Mouse (Mus musculus) monocyte, adult 59 days (primary cell): ENCODE data around the gene Slc15a1. TPM values are rescaled to one million over a fixed set of nuclear protein-coding genes. Genes with fewer than 3 reads are reported as not detected.

Source experiments
- total RNA-seq, 2 experiments: library from RNA; stranded (reverse); gene quantifications; one replicate each; pipeline ENCODE4 v1.2.4; 2023

Gene Slc15a1
- total RNA-seq: not detected

GRCm38 (mm10) chr14:121504781-121505484 lies at the start of gene Slc15a1:
Slc15a1 (minus strand) TSS chr14:121505252.

Other genes with a start within 250 kb of the Slc15a1 start
- gene Stk24, start 125.2 kb downstream of the Slc15a1 start, total RNA-seq: 100 to 1,000 TPM; 290 to 295 TPM